ENCODE assay signal across 10 mouse cellular contexts in the genomic region with DNA sequence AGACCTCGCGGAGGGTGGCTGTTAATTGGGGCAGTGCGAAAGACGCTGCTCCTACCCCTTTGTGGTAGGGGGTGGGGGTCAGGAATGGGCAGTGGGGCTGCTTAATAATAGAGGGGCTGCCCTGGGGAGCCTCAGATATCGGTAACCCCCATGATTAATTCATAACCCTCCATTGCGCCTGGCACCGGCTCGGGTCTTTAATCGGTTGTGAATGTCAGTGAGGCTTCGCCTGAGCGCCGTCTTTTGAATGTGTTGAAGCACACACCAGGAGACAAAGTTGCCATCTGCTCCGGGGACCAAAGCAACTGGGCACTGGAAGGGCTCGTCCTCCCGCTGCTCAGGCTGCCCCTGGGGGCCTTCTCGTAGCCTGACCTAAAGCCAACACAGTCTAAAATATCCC.
DNase-seq lines count a peak whose midpoint lies in the region; ATAC-seq and TF ChIP-seq lines count a peak whose summit lies in the region.
"Had no signal": no experiment of that assay in that cellular context is flagged by ENCODE, and none has a peak within 500 bp of the region (broad histone marks: within the 10 kb centered on the region; RNA-seq: fewer than 3 reads in every experiment).

No protein-coding gene starts in this region.

- peak overlapping the region; percentile 52 for H3K27ac ChIP-seq in heart, embryonic 10.5 days
- H3K27ac ChIP-seq in forebrain, postnatal 0 days (ENCODE audit: low read depth, low read length), result no peak overlapping the region
- peak overlapping the region; percentile 61 for H3K27ac ChIP-seq in midbrain, embryonic 11.5 days (ENCODE audit: low read depth, low read length)
- H3K27ac ChIP-seq: lung, embryonic 15.5 days had no signal

- H3K4me1 ChIP-seq in heart, embryonic 10.5 days, result peaks cover 76% of the 10 kb centered on the region
- H3K4me1 ChIP-seq in forebrain, postnatal 0 days (ENCODE audit: insufficient read depth), result 0 out of 2 replicates have a peak, but pooled peaks cover 6% of the 10 kb centered on the region
- H3K4me1 ChIP-seq in midbrain, embryonic 11.5 days (ENCODE audit: control insufficient read depth, insufficient read depth, low read length), result peaks cover 43% of the 10 kb centered on the region

- no peak for DNase-seq in heart, embryonic 10.5 days (ENCODE audit: low spot score)
- DNase-seq in heart, adult 9 months (ENCODE audit: low spot score in 2 of 2), result no peak
- peak; percentile 37 for DNase-seq in embryo, embryonic 11 days
- DNase-seq in forebrain, postnatal 0 days, result peak; percentile 32
- DNase-seq in midbrain, embryonic 11.5 days (ENCODE audit: low spot score, missing footprints), result peak; percentile 91
- no peak for DNase-seq in right cerebral cortex, postnatal 10 days (ENCODE audit: low spot score in 2 of 2)
- DNase-seq in lung, postnatal 10 days, result no peak
- DNase-seq: thymus, postnatal 36 days had no signal

- H3K36me3 ChIP-seq in heart, embryonic 10.5 days, result no peaks in the 10 kb centered on the region
- no peaks in the 10 kb centered on the region for H3K36me3 ChIP-seq in forebrain, postnatal 0 days (ENCODE audit: insufficient read depth)
- H3K36me3 ChIP-seq in midbrain, embryonic 11.5 days (ENCODE audit: control insufficient read depth, insufficient read depth, low read length), result no peaks in the 10 kb centered on the region
- H3K36me3 ChIP-seq: lung, embryonic 15.5 days had no signal

- H3K4me3 ChIP-seq in heart, embryonic 10.5 days, result 0 out of 2 replicates have a peak overlapping the region, but pooled peaks have one; percentile 18
- no peak overlapping the region for H3K4me3 ChIP-seq in forebrain, postnatal 0 days (ENCODE audit: low read depth, low read length)
- H3K4me3 ChIP-seq in midbrain, embryonic 11.5 days (ENCODE audit: low read depth, low read length), result no peak overlapping the region
- H3K4me3 ChIP-seq: lung, embryonic 15.5 days had no signal

- H3K9me3 ChIP-seq in heart, embryonic 10.5 days, result no peaks in the 10 kb centered on the region
- no peaks in the 10 kb centered on the region for H3K9me3 ChIP-seq in forebrain, postnatal 0 days (ENCODE audit: low read length)
- H3K9me3 ChIP-seq in midbrain, embryonic 11.5 days (ENCODE audit: control insufficient read depth, low read length), result no peaks in the 10 kb centered on the region
- H3K9me3 ChIP-seq: lung, embryonic 15.5 days had no signal

- TF ChIP-seq CTCF in forebrain, postnatal 0 days (IDR thresholded peaks at IDR 0.05; ENCODE audit: low read depth), result no peak

- H3K9ac ChIP-seq in forebrain, postnatal 0 days, result no peak overlapping the region
- H3K9ac ChIP-seq in midbrain, embryonic 11.5 days (ENCODE audit: low read length), result no peak overlapping the region
- H3K9ac ChIP-seq: lung, embryonic 15.5 days had no signal

- 19% methylated on average over 16 of the region's 16 CpGs for whole genome bisulfite sequencing in heart, embryonic 10.5 days
- 12% methylated on average over 16 of the region's 16 CpGs for WGBS in forebrain, postnatal 0 days
- 3% methylated on average over 16 of the region's 16 CpGs for WGBS in midbrain, embryonic 11.5 days

- peaks cover 98% of the 10 kb centered on the region for H3K27me3 ChIP-seq in heart, embryonic 10.5 days (ENCODE audit: insufficient read depth, poor library complexity, severe bottlenecking)
- no peaks in the 10 kb centered on the region; the same call in 1 of the 2 replicates for H3K27me3 ChIP-seq in forebrain, postnatal 0 days (ENCODE audit: insufficient read depth, low read length)
- H3K27me3 ChIP-seq in midbrain, embryonic 11.5 days (ENCODE audit: control insufficient read depth, insufficient read depth, low read length), result peaks cover 64% of the 10 kb centered on the region

- no peak overlapping the region for H3K4me2 ChIP-seq in forebrain, postnatal 0 days (ENCODE audit: low read depth)
- peak overlapping the region; percentile 27 for H3K4me2 ChIP-seq in midbrain, embryonic 11.5 days
- H3K4me2 ChIP-seq: lung, embryonic 15.5 days had no signal

- no peak for ATAC-seq in forebrain, postnatal 0 days
- peak; percentile 28 for ATAC-seq in midbrain, embryonic 11.5 days (ENCODE audit: low FRiP score)
- ATAC-seq in granulocyte monocyte progenitor cell, adult 5-6 weeks (replicated peaks; ENCODE audit: poor library complexity, severe bottlenecking), result no peak

Comparison
In these comparisons a context has a peak if more than half of its experiments do, and no peak if none do; other contexts are left out.
1. DNase-seq: peak in embryo, embryonic 11 days (single experiment), forebrain, postnatal 0 days (single experiment) and midbrain, embryonic 11.5 days (single experiment); none in heart, embryonic 10.5 days (single experiment), heart, adult 9 months (0 of 2), right cerebral cortex, postnatal 10 days (0 of 2) and lung, postnatal 10 days (single experiment).